Mouse (Mus musculus): ENCODE measurements at regions not wholly inside any gene's neighbourhood (a gene's known extent, or its start where the extent isn't known, plus 50 kb on each side); places are given as distances from the start of the nearest gene placed in this dataset.

DNA sequence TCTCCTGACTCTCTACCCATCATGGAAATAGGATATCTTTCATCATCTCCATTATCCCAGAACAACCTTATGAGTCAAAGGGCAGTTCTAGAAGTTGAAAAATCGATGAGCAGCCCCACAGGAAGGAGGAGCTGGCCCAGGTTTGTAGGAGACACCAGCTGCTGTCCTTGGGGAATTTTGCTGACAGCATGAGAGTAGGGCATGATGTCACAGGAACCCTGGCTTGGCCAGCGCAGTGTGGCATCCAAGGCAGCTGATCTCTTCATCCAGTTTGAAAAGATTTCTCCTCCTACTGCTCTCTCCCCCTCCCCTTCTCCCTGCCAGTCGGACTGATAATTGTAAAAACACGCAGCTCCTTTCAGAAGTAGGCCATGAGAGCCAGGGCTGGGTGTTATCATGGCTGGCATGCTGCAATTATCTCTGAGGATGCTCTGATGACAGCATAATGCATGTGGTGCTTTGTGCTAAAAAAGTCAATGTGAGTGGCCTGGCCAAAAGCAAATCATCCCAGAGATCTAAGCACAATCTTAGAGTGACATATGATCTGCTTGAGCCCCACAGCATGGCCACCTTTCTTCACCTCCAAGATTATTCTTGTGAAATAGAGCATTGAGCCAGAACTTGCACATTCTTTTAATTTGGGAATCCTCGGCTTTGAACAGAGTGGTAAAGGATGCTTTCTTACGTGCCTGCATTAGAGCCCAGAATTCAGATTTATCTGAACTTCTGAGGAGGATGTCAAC, 54.2 kb downstream of the Gjd2 start:
- Histone ChIP-seq H3K4me2 (no peak overlapping the region), H3K36me3 (ENCODE audit: control insufficient read depth, insufficient read depth, low read length) (no peaks in the 10 kb centered on the region), H3K27me3 (ENCODE audit: control insufficient read depth, insufficient read depth, low read length) (no peaks in the 10 kb centered on the region), H3K4me3 (ENCODE audit: low read depth, low read length) (no peak overlapping the region), H3K4me1 (ENCODE audit: control insufficient read depth, insufficient read depth, low read length) (no peaks in the 10 kb centered on the region), H3K9ac (ENCODE audit: low read length) (no peak overlapping the region), H3K9me3 (ENCODE audit: control insufficient read depth, low read length) (no peaks in the 10 kb centered on the region), H3K27ac (ENCODE audit: low read depth, low read length) (no peak overlapping the region)
- no peak for ATAC-seq (ENCODE audit: low FRiP score)
- 48% methylated on average over 6 of the region's 6 CpGs for WGBS
- no peak for DNase-seq (ENCODE audit: low spot score, missing footprints)

DNA sequence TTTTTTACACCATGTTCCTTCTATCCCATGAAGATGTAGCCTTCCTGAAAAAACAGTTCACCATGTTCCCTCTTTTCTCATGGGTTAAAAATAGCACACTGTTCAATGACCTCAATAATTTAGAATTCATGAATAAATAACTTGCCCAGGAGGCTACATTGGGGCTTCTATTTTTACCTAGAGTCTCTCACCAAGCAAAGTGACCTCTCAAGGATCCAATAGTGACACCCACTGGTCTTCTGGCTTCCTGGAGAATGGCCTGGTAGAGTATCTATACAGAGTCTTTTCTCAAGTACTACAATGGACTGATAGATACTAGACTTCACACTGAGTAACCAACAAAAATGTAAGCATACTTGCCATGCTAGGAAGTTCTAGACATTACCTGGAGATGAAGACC, 60.9 kb downstream of the Gjd2 start:
- Histone ChIP-seq H3K4me1 (ENCODE audit: control insufficient read depth, insufficient read depth, low read length) (no peaks in the 10 kb centered on the region), H3K36me3 (ENCODE audit: control insufficient read depth, insufficient read depth, low read length) (no peaks in the 10 kb centered on the region), H3K4me2 (no peak overlapping the region), H3K9me3 (ENCODE audit: control insufficient read depth, low read length) (no peaks in the 10 kb centered on the region), H3K4me3 (ENCODE audit: low read depth, low read length) (no peak overlapping the region), H3K27me3 (ENCODE audit: control insufficient read depth, insufficient read depth, low read length) (no peaks in the 10 kb centered on the region), H3K27ac (ENCODE audit: low read depth, low read length) (no peak overlapping the region), H3K9ac (ENCODE audit: low read length) (no peak overlapping the region)
- DNase-seq (ENCODE audit: low spot score, missing footprints) (no peak), ATAC-seq (ENCODE audit: low FRiP score) (no peak)

GRCm38 (mm10) chr2:113949296-113949990, 64.0 kb downstream of the Gjd2 start:
- DNase-seq (ENCODE audit: low spot score, missing footprints) = no peak
- no peaks in the 10 kb centered on the region for H3K36me3 ChIP-seq (ENCODE audit: control insufficient read depth, insufficient read depth, low read length)
- no peak overlapping the region for H3K4me3 ChIP-seq (ENCODE audit: low read depth, low read length)
- H3K9ac ChIP-seq (ENCODE audit: low read length) = no peak overlapping the region
- H3K4me2 ChIP-seq = no peak overlapping the region
- 76% methylated on average over 2 of the region's 2 CpGs for WGBS
- H3K27ac ChIP-seq (ENCODE audit: low read depth, low read length) = no peak overlapping the region
- ATAC-seq (ENCODE audit: low FRiP score) = no peak
- no peaks in the 10 kb centered on the region for H3K27me3 ChIP-seq (ENCODE audit: control insufficient read depth, insufficient read depth, low read length)
- H3K4me1 ChIP-seq (ENCODE audit: control insufficient read depth, insufficient read depth, low read length) = no peaks in the 10 kb centered on the region
- H3K9me3 ChIP-seq (ENCODE audit: control insufficient read depth, low read length) = no peaks in the 10 kb centered on the region

GRCm38 (mm10) chr2:113931689-113932088, 81.7 kb downstream of the Gjd2 start:
- ATAC-seq (ENCODE audit: low FRiP score) (no peak), DNase-seq (ENCODE audit: low spot score, missing footprints) (no peak)
- Histone ChIP-seq H3K9ac (ENCODE audit: low read length) (no peak overlapping the region), H3K36me3 (ENCODE audit: control insufficient read depth, insufficient read depth, low read length) (no peaks in the 10 kb centered on the region), H3K4me2 (no peak overlapping the region), H3K4me3 (ENCODE audit: low read depth, low read length) (no peak overlapping the region), H3K27me3 (ENCODE audit: control insufficient read depth, insufficient read depth, low read length) (no peaks in the 10 kb centered on the region), H3K27ac (ENCODE audit: low read depth, low read length) (no peak overlapping the region), H3K4me1 (ENCODE audit: control insufficient read depth, insufficient read depth, low read length) (no peaks in the 10 kb centered on the region), H3K9me3 (ENCODE audit: control insufficient read depth, low read length) (no peaks in the 10 kb centered on the region)
- WGBS = 90% methylated on average over 4 of the region's 4 CpGs

- no peak overlapping the region for H3K4me3 ChIP-seq (ENCODE audit: low read depth, low read length)
- no peak overlapping the region for H3K4me2 ChIP-seq
- ATAC-seq (ENCODE audit: low FRiP score) (no peak), DNase-seq (ENCODE audit: low spot score, missing footprints) (no peak)
- H3K27me3 ChIP-seq (ENCODE audit: control insufficient read depth, insufficient read depth, low read length) = no peaks in the 10 kb centered on the region
- H3K9ac ChIP-seq (ENCODE audit: low read length) = no peak overlapping the region
- no peaks in the 10 kb centered on the region for H3K9me3 ChIP-seq (ENCODE audit: control insufficient read depth, low read length)
- H3K4me1 ChIP-seq (ENCODE audit: control insufficient read depth, insufficient read depth, low read length) = no peaks in the 10 kb centered on the region
- H3K36me3 ChIP-seq (ENCODE audit: control insufficient read depth, insufficient read depth, low read length) = no peaks in the 10 kb centered on the region
- H3K27ac ChIP-seq (ENCODE audit: low read depth, low read length) = no peak overlapping the region
- WGBS = 83% methylated on average over 1 of the region's 1 CpGs
These were observed 82.5 kb downstream of the Gjd2 start for GRCm38 (mm10) chr2:113930948-113931347.

GRCm38 (mm10) chr2:113929650-113930049, 81.2 kb upstream of the Arhgap11a start:
- DNase-seq (ENCODE audit: low spot score, missing footprints) (no peak), ATAC-seq (ENCODE audit: low FRiP score) (no peak)
- WGBS = 91% methylated on average over 1 of the region's 1 CpGs
- H3K9me3 ChIP-seq (ENCODE audit: control insufficient read depth, low read length) = no peaks in the 10 kb centered on the region
- no peaks in the 10 kb centered on the region for H3K36me3 ChIP-seq (ENCODE audit: control insufficient read depth, insufficient read depth, low read length)
- no peak overlapping the region for H3K4me3 ChIP-seq (ENCODE audit: low read depth, low read length)
- H3K9ac ChIP-seq (ENCODE audit: low read length) = no peak overlapping the region
- H3K4me1 ChIP-seq (ENCODE audit: control insufficient read depth, insufficient read depth, low read length) = no peaks in the 10 kb centered on the region
- H3K27me3 ChIP-seq (ENCODE audit: control insufficient read depth, insufficient read depth, low read length) = no peaks in the 10 kb centered on the region
- H3K4me2 ChIP-seq = no peak overlapping the region
- no peak overlapping the region for H3K27ac ChIP-seq (ENCODE audit: low read depth, low read length)

- WGBS = 84% methylated on average over 2 of the region's 2 CpGs
- no peaks in the 10 kb centered on the region for H3K27me3 ChIP-seq (ENCODE audit: control insufficient read depth, insufficient read depth, low read length)
- no peak overlapping the region for H3K4me2 ChIP-seq
- H3K9me3 ChIP-seq (ENCODE audit: control insufficient read depth, low read length) = no peaks in the 10 kb centered on the region
- H3K36me3 ChIP-seq (ENCODE audit: control insufficient read depth, insufficient read depth, low read length) = no peaks in the 10 kb centered on the region
- H3K27ac ChIP-seq (ENCODE audit: low read depth, low read length) = no peak overlapping the region
- ATAC-seq (ENCODE audit: low FRiP score) = no peak
- H3K9ac ChIP-seq (ENCODE audit: low read length) = no peak overlapping the region
- DNase-seq (ENCODE audit: low spot score, missing footprints) = no peak
- no peaks in the 10 kb centered on the region for H3K4me1 ChIP-seq (ENCODE audit: control insufficient read depth, insufficient read depth, low read length)
- H3K4me3 ChIP-seq (ENCODE audit: low read depth, low read length) = no peak overlapping the region
These were observed 75.7 kb upstream of the Arhgap11a start for GRCm38 (mm10) chr2:113924138-113924537.

GRCm38 (mm10) chr2:113918913-113919312, 70.5 kb upstream of the Arhgap11a start:
- no peak overlapping the region for H3K4me2 ChIP-seq
- H3K9ac ChIP-seq (ENCODE audit: low read length) = no peak overlapping the region
- 93% methylated on average over 1 of the region's 2 CpGs for WGBS
- no peak overlapping the region for H3K4me3 ChIP-seq (ENCODE audit: low read depth, low read length)
- DNase-seq (ENCODE audit: low spot score, missing footprints) (no peak), ATAC-seq (ENCODE audit: low FRiP score) (no peak)
- H3K27me3 ChIP-seq (ENCODE audit: control insufficient read depth, insufficient read depth, low read length) = no peaks in the 10 kb centered on the region
- no peaks in the 10 kb centered on the region for H3K36me3 ChIP-seq (ENCODE audit: control insufficient read depth, insufficient read depth, low read length)
- no peaks in the 10 kb centered on the region for H3K4me1 ChIP-seq (ENCODE audit: control insufficient read depth, insufficient read depth, low read length)
- no peak overlapping the region for H3K27ac ChIP-seq (ENCODE audit: low read depth, low read length)
- no peaks in the 10 kb centered on the region for H3K9me3 ChIP-seq (ENCODE audit: control insufficient read depth, low read length)

GRCm38 (mm10) chr2:113914248-113914647, 65.8 kb upstream of the Arhgap11a start:
- WGBS = 93% methylated on average over 2 of the region's 2 CpGs
- H3K27ac ChIP-seq (ENCODE audit: low read depth, low read length) = no peak overlapping the region
- H3K4me2 ChIP-seq = no peak overlapping the region
- no peak overlapping the region for H3K9ac ChIP-seq (ENCODE audit: low read length)
- H3K27me3 ChIP-seq (ENCODE audit: control insufficient read depth, insufficient read depth, low read length) = no peaks in the 10 kb centered on the region
- H3K4me1 ChIP-seq (ENCODE audit: control insufficient read depth, insufficient read depth, low read length) = no peaks in the 10 kb centered on the region
- no peaks in the 10 kb centered on the region for H3K36me3 ChIP-seq (ENCODE audit: control insufficient read depth, insufficient read depth, low read length)
- H3K9me3 ChIP-seq (ENCODE audit: control insufficient read depth, low read length) = no peaks in the 10 kb centered on the region
- ATAC-seq (ENCODE audit: low FRiP score) = no peak
- DNase-seq (ENCODE audit: low spot score, missing footprints) = no peak
- no peak overlapping the region for H3K4me3 ChIP-seq (ENCODE audit: low read depth, low read length)
